In genomic region chr3:22826485-22826884, GRCm38 (mm10) we compare ENCODE assay signal across 36 mouse cellular contexts.
"Had no signal": no experiment of that assay in that cellular context is flagged by ENCODE, and none has a peak within 500 bp of the region (broad histone marks: within the 10 kb centered on the region; RNA-seq: fewer than 3 reads in every experiment).

No protein-coding gene starts in this region.

- H3K27me3 ChIP-seq: heart, embryonic 12.5 days; heart, embryonic 13.5 days; heart, embryonic 15.5 days; hindbrain, embryonic 12.5 days; hindbrain, embryonic 13.5 days; hindbrain, embryonic 15.5 days; intestine, embryonic 15.5 days; kidney, embryonic 15.5 days had no signal

- H3K36me3 ChIP-seq: heart, embryonic 10.5 days; heart, embryonic 12.5 days; heart, embryonic 13.5 days; heart, embryonic 15.5 days; hindbrain, embryonic 10.5 days; hindbrain, embryonic 12.5 days; hindbrain, embryonic 13.5 days; hindbrain, embryonic 15.5 days; intestine, embryonic 15.5 days; kidney, embryonic 15.5 days had no signal

- H3K9me3 ChIP-seq: heart, embryonic 12.5 days; heart, embryonic 13.5 days; heart, embryonic 15.5 days; hindbrain, embryonic 10.5 days; hindbrain, embryonic 12.5 days; hindbrain, embryonic 13.5 days; hindbrain, embryonic 15.5 days; intestine, embryonic 15.5 days; kidney, embryonic 15.5 days had no signal

- H3K9ac ChIP-seq: heart, embryonic 12.5 days; heart, embryonic 13.5 days; heart, embryonic 15.5 days; hindbrain, embryonic 12.5 days; hindbrain, embryonic 13.5 days; hindbrain, embryonic 14.5 days; hindbrain, embryonic 15.5 days; intestine, embryonic 15.5 days; kidney, embryonic 15.5 days had no signal

- H3K27ac ChIP-seq: heart, adult 2 months; heart, embryonic 10.5 days; heart, embryonic 13.5 days; heart, embryonic 15.5 days; hindbrain, embryonic 10.5 days; hindbrain, embryonic 12.5 days; hindbrain, embryonic 13.5 days; hindbrain, embryonic 14.5 days; hindbrain, embryonic 15.5 days; hindbrain, postnatal 0 days; intestine, embryonic 15.5 days; kidney, embryonic 15.5 days; kidney, postnatal 0 days; layer of hippocampus, adult 2 months had no signal

- H3K4me3 ChIP-seq: heart, adult 2 months; heart, embryonic 10.5 days; heart, embryonic 12.5 days; heart, embryonic 13.5 days; heart, embryonic 15.5 days; hindbrain, embryonic 10.5 days; hindbrain, embryonic 12.5 days; hindbrain, embryonic 13.5 days; hindbrain, embryonic 15.5 days; intestine, embryonic 15.5 days; kidney, embryonic 15.5 days; layer of hippocampus, adult 2 months had no signal

- ATAC-seq: hindbrain, embryonic 16.5 days; hindbrain, postnatal 0 days; inflammation-experienced regulatory T-cells, adult 6 months; intestine, embryonic 15.5 days; intestine, embryonic 16.5 days; intestine, postnatal 0 days had no signal

- H3K4me2 ChIP-seq: heart, embryonic 11.5 days; heart, embryonic 12.5 days; heart, embryonic 13.5 days; heart, embryonic 15.5 days; hindbrain, embryonic 12.5 days; hindbrain, embryonic 13.5 days; hindbrain, embryonic 14.5 days; hindbrain, embryonic 15.5 days; intestine, embryonic 15.5 days; kidney, embryonic 15.5 days had no signal

- H3K4me1 ChIP-seq: heart, embryonic 10.5 days; heart, embryonic 12.5 days; heart, embryonic 13.5 days; heart, embryonic 15.5 days; hindbrain, embryonic 10.5 days; hindbrain, embryonic 12.5 days; hindbrain, embryonic 13.5 days; hindbrain, embryonic 15.5 days; intestine, embryonic 15.5 days; kidney, embryonic 15.5 days had no signal

- DNase-seq: heart, adult 18-20 months; heart, adult 2 months; heart, postnatal 10 days; heart, postnatal 14 days; heart, postnatal 36 days; heart, postnatal 4 days; kidney, adult 11 months; kidney, adult 18-20 months; kidney, adult 2 months; kidney, adult 8-10 months; kidney, adult 9 months; kidney, postnatal 10 days; kidney, postnatal 14 days; kidney, postnatal 25 days; kidney, postnatal 36 days; kidney, postnatal 4 days; layer of hippocampus, adult 9-11 months had no signal
